Mouse (Mus musculus) embryonic facial prominence, embryonic 12.5 days (tissue): Measurements from ENCODE around the gene Ndufv2. TPM values are rescaled to one million over a fixed set of nuclear protein-coding genes. Genes with fewer than 3 reads are reported as not detected.

Source experiments
- ATAC-seq: fragments of 200-750 bp; cut with Nextera tagmentation; 2 replicates; pipeline ENCODE4 v1.8.0; 2017; ENCODE audit not compliant: insufficient number of reproducible peaks, insufficient read depth, low FRiP score, low TSS enrichment
- H3K27ac ChIP-seq: fragments of 300-500 bp; sonication (generic); 2 replicates; pipeline ENCODE4 v1.5.1; 2016; ENCODE audit warnings: mild to moderate bottlenecking
- H3K27me3 ChIP-seq: fragments of 300-500 bp; sonication (generic); 2 replicates; pipeline ENCODE4 v1.6.1; 2016; ENCODE audit warnings: mild to moderate bottlenecking, moderate library complexity
- H3K36me3 ChIP-seq: fragments of 300-500 bp; sonication (generic); 2 replicates; pipeline ENCODE4 v1.6.1; 2016; ENCODE audit warnings: mild to moderate bottlenecking
- H3K4me1 ChIP-seq: fragments of 300-500 bp; sonication (generic); 2 replicates; pipeline ENCODE4 v1.6.1; 2016
- H3K4me2 ChIP-seq: fragments of 300-500 bp; sonication (generic); replicated peaks from 2 replicates; pipeline ENCODE4 v1.6.1; 2016; ENCODE audit warnings: mild to moderate bottlenecking, moderate library complexity
- H3K4me3 ChIP-seq: fragments of 300-500 bp; sonication (generic); 2 replicates; pipeline ENCODE4 v1.5.1; 2016; ENCODE audit warnings: mild to moderate bottlenecking
- H3K9ac ChIP-seq: fragments of 300-500 bp; sonication (generic); 2 replicates; pipeline ENCODE4 v1.6.1; 2016; ENCODE audit warnings: mild to moderate bottlenecking, moderate library complexity
- H3K9me3 ChIP-seq: fragments of 300-500 bp; sonication (generic); 2 replicates; pipeline ENCODE4 v1.6.1; 2016; ENCODE audit warnings: mild to moderate bottlenecking, moderate library complexity
- WGBS: fragments of 180-500 bp; shearing (Covaris S2); methylation state at CpG from one replicate; pipeline ENCODE4 v1.1.7; 2016; 5-methylcytosine and 5-hydroxymethylcytosine counted together
- polyA plus RNA-seq: library from polyadenylated mRNA; unstranded; fragments of >200 nt; fragmentation: Nextera tagmentation; extraction: Ambion mirVana; gene quantifications from 2 replicates; pipeline ENCODE4 v1.2.1, GENCODE M21; 2016

The Ndufv2 gene
- polyA plus RNA-seq, 1 experiment from 2014 or later: 282 TPM

DNA sequence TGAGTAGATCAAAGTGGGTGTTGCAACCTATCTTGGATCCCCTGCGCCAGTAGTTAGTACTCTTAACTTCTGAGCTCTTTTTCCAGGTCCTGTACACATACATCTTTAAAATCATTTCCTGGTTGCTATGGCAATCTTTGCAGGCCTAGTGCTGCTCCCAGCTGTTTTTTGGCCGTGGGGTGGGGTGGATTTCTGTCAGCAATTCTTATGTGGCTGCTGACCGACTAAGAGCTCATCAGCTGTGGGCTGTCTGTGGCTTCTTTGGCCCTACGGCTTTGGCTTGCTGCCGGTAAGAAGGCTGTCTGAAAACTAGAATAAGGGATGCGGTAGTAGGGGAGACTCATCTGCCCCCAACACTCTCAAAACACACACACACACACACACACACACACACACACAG, 9.4 kb upstream of the Ndufv2 start:
- Histone ChIP-seq H3K36me3 (peaks cover 23% of the 10 kb centered on the region), H3K4me3 (peak overlapping the region; percentile 86), H3K27ac (no peak overlapping the region), H3K9ac (0 out of 2 replicates have a peak overlapping the region, but pooled peaks have one; percentile 83), H3K27me3 (no peaks in the 10 kb centered on the region), H3K9me3 (no peaks in the 10 kb centered on the region), H3K4me1 (peaks cover 8% of the 10 kb centered on the region), H3K4me2 (peak overlapping the region; percentile 64)
- ATAC-seq: no peak
- WGBS: 37% methylated on average over 6 of the region's 6 CpGs

DNA sequence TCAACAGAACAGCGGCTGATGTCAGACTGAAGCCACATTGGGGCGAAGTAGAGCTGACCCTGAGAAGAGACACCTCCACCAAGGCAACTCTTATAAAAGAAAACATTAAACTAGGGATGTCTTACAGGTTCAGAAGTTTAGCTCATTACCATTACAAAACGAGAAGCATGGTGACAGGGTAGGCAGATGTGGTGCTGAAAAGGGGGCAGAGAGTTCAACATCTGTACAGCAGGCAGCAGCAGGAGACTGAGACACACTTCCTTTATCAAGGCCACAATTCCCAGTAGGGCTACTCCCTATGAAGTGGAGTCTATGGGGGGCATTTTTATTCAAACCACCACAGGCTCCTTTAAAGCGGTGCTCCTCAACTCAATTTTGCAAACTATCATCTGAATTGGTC, 6.8 kb upstream of the Ndufv2 start:
- Histone ChIP-seq H3K4me1 (peaks cover 8% of the 10 kb centered on the region), H3K9ac (no peak overlapping the region), H3K4me3 (no peak overlapping the region), H3K4me2 (no peak overlapping the region), H3K27ac (no peak overlapping the region), H3K27me3 (no peaks in the 10 kb centered on the region), H3K36me3 (no peaks in the 10 kb centered on the region), H3K9me3 (no peaks in the 10 kb centered on the region)
- WGBS: 86% methylated on average over 4 of the region's 4 CpGs
- no peak for ATAC-seq

DNA sequence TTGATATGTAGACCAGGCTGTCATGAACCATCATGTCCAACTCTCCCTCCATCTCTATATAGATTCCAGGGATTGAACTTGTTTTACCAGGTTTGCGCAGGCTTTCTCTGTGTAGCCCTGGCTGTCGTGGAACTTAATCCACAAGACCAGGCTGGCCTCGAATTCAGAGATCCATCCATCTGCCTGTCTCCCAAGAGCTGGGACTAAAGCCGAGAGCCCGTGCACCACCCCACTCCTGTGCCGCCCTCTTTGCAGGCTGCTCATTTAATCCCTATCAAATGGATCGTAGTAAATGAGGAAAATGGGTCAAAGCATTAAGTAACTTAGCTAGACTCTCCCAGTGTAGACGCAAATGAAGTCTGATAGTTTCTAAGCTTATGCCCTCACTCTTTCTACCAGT, 6.1 kb upstream of the Ndufv2 start:
- H3K4me2 ChIP-seq: no peak overlapping the region
- WGBS: 62% methylated on average over 8 of the region's 8 CpGs
- peaks cover 5% of the 10 kb centered on the region for H3K4me1 ChIP-seq
- ATAC-seq: no peak
- no peaks in the 10 kb centered on the region for H3K36me3 ChIP-seq
- H3K27me3 ChIP-seq: no peaks in the 10 kb centered on the region
- H3K9me3 ChIP-seq: no peaks in the 10 kb centered on the region
- no peak overlapping the region for H3K27ac ChIP-seq
- no peak overlapping the region for H3K4me3 ChIP-seq
- no peak overlapping the region for H3K9ac ChIP-seq

DNA sequence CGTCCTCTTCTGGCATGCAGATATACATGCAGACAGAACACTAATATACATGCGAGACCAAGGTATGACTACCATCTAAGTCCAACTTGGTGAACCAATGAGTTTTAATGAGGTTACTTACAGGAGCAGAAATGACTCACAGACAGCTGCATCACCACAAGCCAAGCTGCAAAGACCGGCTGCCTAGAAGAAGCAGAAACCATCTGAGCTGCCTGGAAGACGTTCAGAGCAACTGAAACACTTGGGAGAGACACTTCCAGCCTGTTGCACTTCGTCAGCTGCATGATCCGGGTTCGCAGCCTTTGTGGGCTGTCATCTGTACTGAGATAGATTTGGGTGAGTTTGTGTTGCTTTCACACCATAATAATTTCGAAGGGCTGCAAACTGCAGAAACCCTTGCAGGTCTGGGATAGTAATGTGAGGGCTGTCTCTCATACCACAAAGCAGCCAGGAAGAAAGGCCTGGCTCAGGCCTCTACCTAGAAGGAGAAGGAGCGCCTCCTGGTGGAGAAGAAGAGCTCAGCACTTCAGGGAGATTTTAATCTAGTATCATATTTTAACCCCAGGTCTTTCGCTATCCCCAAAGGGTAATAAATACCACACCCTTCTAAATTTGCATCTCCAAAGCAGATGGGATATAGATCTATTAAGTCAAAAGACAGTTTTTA, 5.4 kb upstream of the Ndufv2 start:
- no peaks in the 10 kb centered on the region for H3K36me3 ChIP-seq
- H3K4me1 ChIP-seq: no peaks in the 10 kb centered on the region
- peak overlapping the region; percentile 30; the same call in 1 of the 2 replicates for H3K9ac ChIP-seq
- H3K4me3 ChIP-seq: no peak overlapping the region
- no peak overlapping the region for H3K27ac ChIP-seq
- H3K4me2 ChIP-seq: no peak overlapping the region
- no peak for ATAC-seq
- no peaks in the 10 kb centered on the region for H3K9me3 ChIP-seq
- no peaks in the 10 kb centered on the region for H3K27me3 ChIP-seq
- WGBS: 50% methylated on average over 10 of the region's 10 CpGs

DNA sequence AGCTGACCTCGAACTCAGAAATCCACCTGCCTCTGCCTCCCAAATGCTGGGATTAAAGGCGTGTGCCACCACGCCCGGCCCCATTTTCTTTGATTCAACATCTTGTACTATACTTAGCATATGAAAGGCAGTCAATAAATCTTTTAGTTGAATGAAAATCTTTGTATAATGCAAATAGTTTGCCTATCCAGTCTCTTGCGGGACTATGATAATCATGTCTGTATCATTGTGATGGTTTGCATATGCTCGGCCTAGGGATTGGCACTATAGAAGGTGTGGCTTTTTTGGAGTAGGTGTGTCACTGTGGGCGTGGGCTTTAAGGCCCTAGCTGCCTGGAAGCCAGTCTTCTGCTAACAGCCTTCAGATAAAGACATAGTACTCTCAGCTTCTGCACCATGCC, 2.7 kb upstream of the Ndufv2 start:
- ATAC-seq: no peak
- no peak overlapping the region for H3K27ac ChIP-seq
- no peaks in the 10 kb centered on the region for H3K36me3 ChIP-seq
- H3K4me1 ChIP-seq: peaks cover 12% of the 10 kb centered on the region
- H3K9ac ChIP-seq: no peak overlapping the region
- H3K27me3 ChIP-seq: no peaks in the 10 kb centered on the region
- WGBS: 87% methylated on average over 7 of the region's 7 CpGs
- no peak overlapping the region for H3K4me2 ChIP-seq
- no peaks in the 10 kb centered on the region for H3K9me3 ChIP-seq
- no peak overlapping the region for H3K4me3 ChIP-seq

DNA sequence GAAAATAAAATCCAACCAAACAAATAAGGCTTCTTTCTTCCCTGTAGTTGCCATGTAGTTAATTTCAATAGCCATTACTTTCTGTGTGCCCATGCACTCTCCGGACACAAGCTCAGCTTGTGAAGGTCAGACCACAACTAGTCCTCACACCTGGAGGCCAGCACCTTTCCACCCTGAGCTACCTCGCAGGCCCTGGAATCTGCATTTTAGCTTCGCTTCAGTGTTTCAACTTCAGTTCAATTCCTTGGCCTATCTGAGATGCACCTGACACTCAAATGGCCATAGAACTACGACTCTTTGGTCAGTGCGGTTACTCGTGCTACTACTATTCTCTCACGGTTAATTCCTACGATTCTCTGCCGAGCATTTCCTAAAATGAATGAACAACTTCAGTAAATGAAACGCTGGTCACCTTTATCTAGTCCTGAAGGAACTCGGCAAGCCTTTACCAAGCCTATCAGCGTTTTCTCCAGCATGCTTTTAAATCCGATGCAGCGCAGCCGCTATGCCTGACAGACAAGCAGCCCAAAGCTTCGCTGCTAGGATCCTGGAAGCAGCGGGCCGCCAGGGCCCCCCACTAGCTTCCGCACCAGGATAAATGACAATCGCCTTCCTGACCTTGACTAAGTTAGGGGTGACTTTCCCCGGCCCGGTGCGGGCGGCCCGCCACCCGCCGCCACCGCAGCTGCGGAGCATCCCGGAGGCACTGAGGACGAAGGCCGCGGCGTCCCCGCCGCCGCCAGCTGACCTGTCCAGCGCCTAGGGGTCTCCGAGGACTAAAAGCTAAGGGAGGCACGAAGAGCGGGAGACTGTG, 586 bp downstream of the Ndufv2 start:
- WGBS: under 1% methylated on average over 41 of the region's 41 CpGs

DNA sequence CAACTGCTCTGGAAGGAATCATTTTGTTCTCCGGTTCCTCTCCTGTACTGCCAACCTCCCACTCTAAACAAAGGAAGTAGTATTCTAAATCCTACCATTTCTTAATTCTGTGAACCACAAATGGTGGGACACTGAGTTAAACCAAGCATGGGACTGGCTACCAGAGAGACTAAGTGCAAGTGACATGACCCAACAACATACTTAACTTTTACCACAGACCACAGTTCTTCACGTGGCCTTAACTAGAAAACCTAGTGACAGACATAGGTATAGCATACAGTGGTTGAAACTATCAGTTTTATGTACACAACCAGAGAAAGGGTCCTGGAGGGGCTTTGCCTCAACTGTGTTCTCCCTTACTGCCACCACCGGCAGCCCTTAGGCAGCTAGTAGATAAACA, 8.7 kb downstream of the Ndufv2 start:
- H3K36me3 ChIP-seq: peaks cover 15% of the 10 kb centered on the region
- no peak overlapping the region for H3K27ac ChIP-seq

More for the DNA sequence above, 586 bp downstream of the Ndufv2 start:
- no peaks in the 10 kb centered on the region for H3K36me3 ChIP-seq
- H3K9me3 ChIP-seq: no peaks in the 10 kb centered on the region
- peak overlapping the region; percentile 93 for H3K27ac ChIP-seq
- H3K27me3 ChIP-seq: no peaks in the 10 kb centered on the region
- peaks cover 12% of the 10 kb centered on the region for H3K4me1 ChIP-seq
- peak; percentile 4; the same call in 1 of the 2 replicates for ATAC-seq
- H3K4me3 ChIP-seq: peak overlapping the region; percentile 88
- H3K9ac ChIP-seq: peak overlapping the region; percentile 97
- peak overlapping the region; percentile 89 for H3K4me2 ChIP-seq

DNA sequence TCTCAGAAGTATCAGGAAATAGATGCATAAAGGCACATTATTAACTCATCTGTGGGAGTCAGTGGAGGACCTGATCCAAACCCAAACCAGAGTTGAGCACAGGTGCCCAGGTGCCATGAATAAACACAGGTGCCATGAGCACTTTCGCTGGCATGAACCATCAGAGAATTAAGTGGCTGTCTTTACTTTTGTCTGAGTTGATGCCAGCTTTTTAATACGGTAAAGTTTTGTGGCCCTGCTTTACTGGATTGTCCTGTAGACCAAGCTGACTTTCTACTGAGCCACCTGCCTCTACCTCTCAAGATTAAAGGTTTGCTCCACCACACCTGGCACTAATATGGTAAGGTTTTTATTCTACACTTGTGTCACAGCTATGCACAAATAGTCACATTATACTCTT, 9.3 kb downstream of the Ndufv2 start:
- H3K36me3 ChIP-seq: peaks cover 19% of the 10 kb centered on the region

More for the DNA sequence above, 8.7 kb downstream of the Ndufv2 start:
- ATAC-seq: no peak
- Histone ChIP-seq H3K4me3 (no peak overlapping the region), H3K27me3 (no peaks in the 10 kb centered on the region), H3K4me2 (no peak overlapping the region), H3K9ac (no peak overlapping the region), H3K9me3 (no peaks in the 10 kb centered on the region), H3K4me1 (peaks cover 3% of the 10 kb centered on the region; the same call in 1 of the 2 replicates)
- 78% methylated on average over 3 of the region's 3 CpGs for WGBS

DNA sequence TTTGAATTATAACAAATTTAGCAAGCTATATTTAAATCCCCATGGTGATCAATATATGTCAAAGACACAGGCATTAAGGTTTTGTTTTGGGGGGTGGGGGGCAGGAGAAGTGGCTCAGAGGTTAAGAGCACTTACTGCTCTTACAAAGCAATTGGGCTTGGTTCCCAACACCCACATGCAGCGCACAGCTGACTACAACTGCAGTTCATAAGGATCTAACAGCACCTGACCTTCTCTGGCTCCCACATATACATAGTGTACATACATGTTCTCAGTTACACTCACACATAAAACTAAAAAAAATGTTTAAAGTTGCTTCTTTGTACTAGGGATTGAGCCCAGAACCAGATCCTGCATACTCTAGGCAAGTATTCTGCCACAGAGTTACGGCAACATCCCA, 10.0 kb downstream of the Ndufv2 start:
- no peak overlapping the region for H3K9ac ChIP-seq
- peaks cover 3% of the 10 kb centered on the region; the same call in 1 of the 2 replicates for H3K4me1 ChIP-seq
- H3K27ac ChIP-seq: no peak overlapping the region
- no peaks in the 10 kb centered on the region for H3K9me3 ChIP-seq
- H3K27me3 ChIP-seq: no peaks in the 10 kb centered on the region
- no peak overlapping the region for H3K4me3 ChIP-seq
- peaks cover 24% of the 10 kb centered on the region for H3K36me3 ChIP-seq
- no peak overlapping the region for H3K4me2 ChIP-seq
- WGBS: 88% methylated on average over 2 of the region's 2 CpGs
- no peak for ATAC-seq

More for the DNA sequence above, 9.3 kb downstream of the Ndufv2 start:
- no peaks in the 10 kb centered on the region for H3K9me3 ChIP-seq
- no peak overlapping the region for H3K4me2 ChIP-seq
- no peaks in the 10 kb centered on the region for H3K27me3 ChIP-seq
- 95% methylated on average over 2 of the region's 2 CpGs for WGBS
- no peak overlapping the region for H3K9ac ChIP-seq
- H3K27ac ChIP-seq: no peak overlapping the region
- H3K4me3 ChIP-seq: no peak overlapping the region
- H3K4me1 ChIP-seq: peaks cover 3% of the 10 kb centered on the region; the same call in 1 of the 2 replicates
- no peak for ATAC-seq

DNA sequence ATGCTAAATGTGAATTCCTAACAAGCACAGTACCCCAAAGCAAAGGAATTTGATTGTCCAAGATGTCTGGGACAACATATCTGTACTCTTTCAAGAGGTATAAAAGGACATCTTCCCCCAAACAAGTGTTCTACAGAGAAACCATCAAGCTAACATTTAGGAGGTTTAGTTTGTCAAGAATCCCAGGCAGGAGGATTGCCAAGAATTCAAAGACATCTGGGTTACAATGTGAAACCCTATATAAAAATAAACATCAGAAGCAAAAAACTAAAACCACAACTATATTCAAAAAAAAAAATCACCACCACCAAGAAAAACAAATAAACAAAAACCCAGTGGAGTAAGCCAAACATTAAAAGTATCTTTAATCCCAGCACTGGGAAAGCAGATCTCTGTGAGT, 11.1 kb downstream of the Ndufv2 start:
- Histone ChIP-seq H3K9me3 (no peaks in the 10 kb centered on the region), H3K27ac (no peak overlapping the region), H3K4me3 (no peak overlapping the region), H3K9ac (no peak overlapping the region), H3K27me3 (no peaks in the 10 kb centered on the region), H3K36me3 (peaks cover 35% of the 10 kb centered on the region), H3K4me2 (no peak overlapping the region), H3K4me1 (peaks cover 3% of the 10 kb centered on the region; the same call in 1 of the 2 replicates)
- ATAC-seq: no peak

DNA sequence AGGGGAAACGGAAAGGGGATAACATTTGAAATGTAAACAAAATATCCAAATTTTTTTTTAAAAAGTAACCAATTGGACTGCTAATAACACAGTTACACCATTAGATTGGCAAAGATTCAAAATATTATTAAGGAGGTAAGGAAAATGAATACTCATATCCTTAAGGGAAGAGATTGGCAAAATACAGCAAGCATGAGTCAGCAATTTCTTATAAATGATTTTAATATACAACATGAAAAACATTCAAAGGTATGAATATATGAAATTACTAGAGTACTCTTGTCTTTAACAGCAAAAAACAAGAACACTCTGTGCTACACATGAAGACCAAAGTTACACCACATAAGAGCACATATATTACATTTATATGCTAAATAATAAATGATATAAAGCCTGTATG, 16.3 kb downstream of the Ndufv2 start:
- Histone ChIP-seq H3K9ac (no peak overlapping the region), H3K4me1 (no peaks in the 10 kb centered on the region), H3K27me3 (no peaks in the 10 kb centered on the region), H3K36me3 (peaks cover 46% of the 10 kb centered on the region), H3K4me2 (no peak overlapping the region), H3K9me3 (no peaks in the 10 kb centered on the region), H3K27ac (no peak overlapping the region), H3K4me3 (no peak overlapping the region)
- no peak for ATAC-seq
- WGBS: 93% methylated on average over 1 of the region's 1 CpGs

DNA sequence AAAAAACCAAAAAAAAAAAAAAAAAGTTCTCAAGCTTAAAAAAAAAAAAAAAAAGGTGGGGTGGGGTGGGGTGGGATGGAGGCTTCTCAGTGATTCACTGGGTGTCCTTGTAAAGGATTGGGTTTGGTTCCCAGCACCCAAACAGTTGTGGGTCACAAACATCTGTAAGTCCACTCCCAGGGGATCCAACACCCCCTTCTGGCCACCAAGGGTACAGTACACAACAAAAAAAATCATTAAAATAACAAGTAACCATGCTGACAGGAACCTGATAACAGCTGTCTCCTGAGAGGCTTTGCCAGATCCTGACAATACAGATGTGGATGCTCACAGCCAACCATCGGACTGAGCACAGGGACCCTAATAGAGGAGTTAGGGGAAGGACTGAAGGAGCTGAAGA, 16.9 kb downstream of the Ndufv2 start:
- 74% methylated on average over 1 of the region's 1 CpGs for whole genome bisulfite sequencing
- Histone ChIP-seq H3K4me2 (no peak overlapping the region), H3K36me3 (peaks cover 46% of the 10 kb centered on the region), H3K4me1 (no peaks in the 10 kb centered on the region), H3K9me3 (no peaks in the 10 kb centered on the region), H3K27me3 (no peaks in the 10 kb centered on the region), H3K9ac (no peak overlapping the region), H3K4me3 (no peak overlapping the region), H3K27ac (no peak overlapping the region)
- ATAC-seq: no peak
